Mouse (Mus musculus) erythroid progenitor cell, adult 5-6 weeks (primary cell): ENCODE measurements around the gene Tbx18. TPM values are rescaled to one million over a fixed set of nuclear protein-coding genes. Genes with fewer than 3 reads are reported as not detected.

Experiments used
- ATAC-seq: replicated peaks from 2 replicates; pipeline ENCODE4 v1.8.0; 2016; ENCODE audit warnings: moderate number of reproducible peaks, mild to moderate bottlenecking, moderate TSS enrichment, inconsistent platforms; ENCODE audit not compliant: poor library complexity, low FRiP score, severe bottlenecking
- total RNA-seq, 2 experiments: library from RNA; stranded (forward) in 1 of 2; stranded (reverse) in 1 of 2; fragments of 150-400 nt in 1 of 2; fragments of 186-747, 209-891 nt in 1 of 2; gene quantifications; 2 replicates each; pipeline versions ENCODE4 v1.2.3 to v1.2.4; 2015 to 2017; ENCODE audit warnings: low replicate concordance in 2 of 2

Tbx18 gene
- not detected in 2 replicates for total RNA-seq (2015; ENCODE audit: low replicate concordance)
- total RNA-seq (2017; ENCODE audit: low replicate concordance): not detected in 2 replicates

DNA sequence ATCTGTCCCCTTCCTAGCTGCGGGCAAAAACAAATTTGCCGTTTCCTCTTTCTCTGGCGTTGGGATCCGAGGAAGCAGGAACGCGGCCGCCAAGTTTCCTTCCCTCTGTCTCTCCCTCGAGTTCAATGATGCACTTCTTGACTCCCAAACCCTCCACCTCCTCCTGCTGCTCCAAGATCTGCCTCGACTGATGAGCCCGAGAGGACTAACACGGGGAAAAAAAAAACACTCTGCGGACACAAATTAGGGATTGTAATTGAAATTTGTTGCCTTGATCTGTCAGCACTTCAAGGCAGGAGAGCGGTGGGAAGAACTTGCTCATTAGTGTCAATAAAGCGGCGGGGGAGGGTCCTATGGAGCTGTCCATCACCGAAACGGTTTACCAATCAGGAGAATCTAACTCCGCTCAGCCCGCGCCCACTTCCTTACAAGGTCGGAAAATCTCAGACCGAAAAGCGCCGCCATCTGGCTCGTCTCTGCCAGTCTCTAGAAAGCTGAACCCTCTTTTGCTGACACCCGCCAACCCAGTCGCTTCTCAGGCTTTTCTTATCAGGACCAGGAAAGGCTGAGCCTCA, at the start of gene Tbx18:
Gene Tbx18 (minus strand): TSS at position 300 of the 575 bp plus-strand sequence.
- ATAC-seq: no peak

GRCm38 (mm10) chr9:87773951-87774350, 42.9 kb upstream of the Tbx18 start:
- ATAC-seq: no peak

DNA sequence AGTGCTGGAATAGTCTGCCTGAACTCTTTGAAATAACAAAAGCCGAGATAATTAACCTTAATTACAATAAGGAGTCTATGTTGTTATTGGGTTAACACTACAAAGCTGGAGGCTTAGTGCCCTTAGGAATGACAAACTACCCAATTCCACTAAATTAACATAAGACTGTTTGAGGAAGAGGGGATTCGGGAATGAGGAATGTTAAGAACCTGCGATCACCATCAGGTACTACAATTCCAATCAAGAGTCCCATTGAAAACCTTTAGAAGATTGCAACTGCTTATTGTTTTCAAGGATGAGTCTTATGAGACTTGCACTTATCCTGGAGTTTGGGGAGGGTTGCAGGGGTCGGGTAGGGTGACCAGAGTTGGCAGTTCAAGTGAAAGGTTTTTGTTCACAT, 24.6 kb upstream of the Tbx18 start:
- ATAC-seq: no peak

DNA sequence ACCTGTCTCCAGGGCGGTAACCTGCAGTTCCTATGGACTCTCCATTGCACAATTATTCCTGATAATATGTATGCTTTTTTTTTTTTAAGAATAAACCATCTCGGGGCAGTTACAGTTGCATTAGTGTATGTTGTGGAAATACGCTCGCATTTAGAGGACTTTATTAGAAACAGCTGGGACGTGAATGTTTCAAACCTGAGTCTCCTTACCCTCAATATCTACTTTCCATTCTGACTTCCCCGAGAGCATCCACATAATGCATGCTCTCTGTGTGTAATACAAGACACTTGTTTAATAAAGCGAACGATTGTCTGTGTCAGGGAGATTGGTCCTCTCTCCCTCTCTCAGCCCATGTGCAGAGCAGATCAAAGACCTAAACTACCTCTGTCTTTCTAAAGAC, 10.5 kb upstream of the Tbx18 start:
- no peak for ATAC-seq

DNA sequence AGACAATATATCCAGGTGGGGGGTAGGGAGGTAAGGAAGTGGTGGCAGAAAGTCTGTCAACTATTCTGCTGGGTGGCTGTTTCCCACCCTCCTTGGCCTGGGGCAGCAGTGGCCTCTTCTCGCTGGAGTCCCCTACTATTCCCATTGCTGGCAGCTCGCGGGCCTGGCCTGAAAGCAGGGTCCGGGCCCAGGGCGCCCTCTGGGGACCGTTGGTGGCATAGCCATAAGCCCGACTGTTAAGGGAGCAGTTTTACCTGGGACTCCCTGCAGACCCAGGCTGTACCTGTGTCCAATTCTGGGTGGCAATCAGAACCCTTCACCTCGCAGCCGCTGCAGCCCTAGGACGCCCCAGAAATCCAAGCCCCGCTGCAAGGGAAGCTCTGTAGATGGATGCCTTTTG, 9.6 kb upstream of the Tbx18 start:
- ATAC-seq: no peak

DNA sequence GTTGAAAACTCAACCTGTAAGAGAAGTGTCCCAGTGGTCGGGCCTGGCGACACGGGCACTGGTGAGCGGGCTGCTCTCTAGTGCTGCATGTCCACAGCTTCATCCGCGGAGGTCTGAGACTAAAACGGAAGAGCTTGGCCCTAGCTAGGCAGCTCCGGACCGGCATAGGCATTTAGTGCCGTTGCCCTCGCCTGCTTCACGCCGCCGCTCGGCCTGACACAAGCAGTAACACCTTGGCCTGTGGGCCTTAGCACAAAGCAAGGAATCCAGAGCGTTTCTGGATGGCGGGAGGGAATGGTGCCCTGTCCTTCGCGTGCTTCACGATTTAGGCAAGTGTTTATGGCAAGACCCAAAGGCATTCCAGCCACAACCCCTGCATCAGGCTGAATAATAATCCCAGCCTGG, 9.2 kb upstream of the Tbx18 start:
- ATAC-seq: no peak

GRCm38 (mm10) chr9:87739543-87740161, 8.6 kb upstream of the Tbx18 start:
- no peak for ATAC-seq

- ATAC-seq: no peak
Observed at GRCm38 (mm10) chr9:87738766-87739542, 7.9 kb upstream of the Tbx18 start.

- no peak for ATAC-seq
Observed at GRCm38 (mm10) chr9:87738123-87738522, 7.1 kb upstream of the Tbx18 start.

DNA sequence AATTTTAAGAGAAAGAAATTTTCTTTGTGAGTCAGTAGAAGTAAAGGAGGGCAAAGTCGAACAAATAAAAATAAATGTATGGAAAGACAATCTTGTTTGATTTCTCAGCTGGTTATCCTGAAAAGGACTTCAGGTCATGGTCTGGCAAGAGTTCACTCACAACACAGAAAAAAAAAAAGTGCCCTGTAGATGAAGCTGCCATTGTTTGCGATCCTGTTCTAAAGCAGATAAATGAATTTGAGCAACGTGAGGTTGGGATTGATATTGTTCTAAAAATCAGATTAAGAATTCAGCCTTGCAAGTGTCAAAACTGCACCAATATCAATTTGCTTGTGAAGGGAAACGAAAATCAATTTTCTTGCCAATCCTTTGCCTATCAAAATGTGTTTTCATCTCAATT, 6.2 kb upstream of the Tbx18 start:
- no peak for ATAC-seq

GRCm38 (mm10) chr9:87735046-87735445, 4.0 kb upstream of the Tbx18 start:
- no peak for ATAC-seq

DNA sequence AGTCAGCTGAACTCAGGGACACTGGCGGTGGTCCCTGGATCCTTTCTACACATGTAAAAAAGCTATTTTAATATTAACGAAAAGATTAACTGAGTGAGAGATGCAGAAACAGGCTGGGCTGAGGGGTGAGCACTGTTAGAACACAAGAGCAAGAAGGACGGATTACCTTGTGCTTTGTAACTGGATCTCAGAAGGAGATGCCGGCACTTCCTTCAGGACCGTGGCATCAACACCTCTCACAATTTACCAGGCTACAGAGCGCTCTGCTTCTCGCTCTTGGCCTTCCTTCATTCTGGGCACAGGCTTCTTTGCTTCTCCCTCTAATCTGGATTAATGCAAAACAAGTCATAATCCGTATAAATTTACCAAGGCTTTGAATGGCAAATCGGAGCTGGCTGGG, 3.6 kb upstream of the Tbx18 start:
- no peak for ATAC-seq

- no peak for ATAC-seq
Observed at GRCm38 (mm10) chr9:87733732-87734131, 2.7 kb upstream of the Tbx18 start.

GRCm38 (mm10) chr9:87733236-87733630, 2.2 kb upstream of the Tbx18 start:
- ATAC-seq: no peak

DNA sequence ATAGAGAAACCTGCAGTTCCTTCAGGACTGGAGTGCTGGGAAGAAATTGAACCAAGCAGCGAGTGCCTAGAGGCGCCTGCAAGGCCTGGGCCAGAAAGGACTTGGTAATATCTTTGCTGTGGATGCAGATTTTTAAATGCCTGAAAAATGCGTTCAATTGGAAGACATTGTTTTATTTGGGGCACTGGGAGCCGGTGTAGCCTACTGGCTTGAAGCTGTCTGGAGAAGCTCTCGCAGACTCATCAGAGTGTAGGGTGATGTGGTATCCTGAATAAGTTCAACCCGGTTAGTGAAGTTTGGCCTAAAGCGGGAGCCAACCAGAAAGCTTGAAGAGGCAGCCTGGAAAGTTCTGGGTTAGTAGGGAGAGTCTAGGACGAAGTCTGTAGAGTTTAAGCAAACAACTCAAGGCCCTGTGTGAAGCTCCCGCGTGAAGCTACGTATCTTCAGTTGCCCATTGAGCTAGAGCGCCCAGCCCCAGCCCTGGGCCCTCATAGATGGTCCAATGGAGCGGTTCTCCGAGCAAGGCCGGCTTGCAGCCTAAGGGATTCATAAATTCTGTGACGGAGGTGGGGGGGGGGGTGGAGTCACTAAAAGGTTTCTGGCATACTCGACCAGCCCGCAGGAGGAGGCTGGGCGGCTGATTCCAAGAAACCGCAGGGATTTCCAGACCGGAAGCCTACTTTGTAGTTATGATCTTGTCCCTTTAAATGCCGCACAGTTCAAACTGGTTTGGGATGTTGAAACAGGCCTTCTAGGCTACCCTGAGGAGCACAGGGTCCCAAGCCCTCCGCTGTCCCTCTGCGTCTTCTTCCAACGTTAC, 1.6 kb upstream of the Tbx18 start:
- no peak for ATAC-seq

DNA sequence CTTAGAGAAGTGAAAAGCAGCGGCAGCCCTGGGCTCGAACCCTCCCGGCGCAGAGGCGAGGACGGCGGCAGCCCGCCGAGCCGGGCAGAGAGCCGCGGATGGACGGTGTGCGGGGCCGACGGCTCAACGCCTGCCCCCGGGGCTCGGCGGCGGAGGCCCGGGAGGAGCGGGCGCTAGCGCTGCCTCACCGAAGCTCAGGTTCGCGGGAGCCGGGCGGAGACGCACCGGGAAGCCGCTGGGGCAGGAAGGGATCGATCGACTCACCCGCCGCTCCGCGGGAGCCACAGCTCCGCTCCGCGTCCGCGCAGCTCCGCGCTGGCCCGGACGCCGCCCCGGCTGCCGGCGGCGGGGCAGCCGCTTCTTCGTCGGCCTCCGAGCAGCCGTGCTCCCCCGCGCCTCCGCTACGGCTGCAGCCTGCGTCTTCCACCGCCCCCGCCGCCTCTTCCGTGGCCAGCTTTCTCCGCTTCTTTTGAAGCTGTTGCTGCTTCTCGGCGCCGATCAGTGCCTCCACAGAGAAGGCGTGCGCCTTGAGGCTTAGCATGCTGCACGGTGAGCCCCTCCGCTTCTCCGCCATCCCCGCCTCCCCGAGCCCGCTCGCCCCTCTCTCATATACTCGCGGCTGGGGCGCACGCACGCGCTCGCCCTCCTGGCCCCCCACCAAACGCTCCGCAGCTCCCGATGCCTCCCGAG, 644 bp downstream of the Tbx18 start:
- no peak for ATAC-seq

GRCm38 (mm10) chr9:87729316-87730270, 1.5 kb downstream of the Tbx18 start:
- 0 out of 2 replicates have a peak, but pooled peaks have one; percentile 34 for ATAC-seq

DNA sequence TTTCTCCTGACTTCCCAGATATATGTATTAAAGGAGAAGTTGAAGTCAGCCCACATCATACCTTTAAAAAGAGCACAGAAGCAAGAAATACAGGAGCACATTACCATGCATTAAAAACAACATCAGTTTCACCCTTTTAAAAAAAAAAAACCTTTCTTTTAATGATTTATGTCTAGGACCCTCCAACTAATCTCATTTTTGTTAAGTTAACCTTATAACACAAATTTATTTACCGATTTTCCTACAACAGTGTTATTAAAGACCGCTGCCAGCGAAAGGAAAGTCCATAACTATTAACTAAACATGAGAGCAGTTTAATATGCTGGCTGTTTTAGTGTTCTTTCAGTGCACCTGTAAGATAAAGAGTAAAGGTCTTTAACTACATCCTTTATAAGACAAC, 3.0 kb downstream of the Tbx18 start:
- ATAC-seq: no peak
